Mouse (Mus musculus) cerebellum, adult 2 months (tissue): ENCODE measurements around the gene Klc1.

Experiments used
- CTCF ChIP-seq: fragments of 200-500 bp; IDR thresholded peaks from 2 replicates; pipeline ENCODE4 v1.5.1; 2011; ENCODE audit warnings: low read depth, mild to moderate bottlenecking, control low read depth, low read length, moderate library complexity, borderline replicate concordance; ENCODE audit not compliant: insufficient read depth
- POLR2A ChIP-seq: fragments of 200-500 bp; IDR thresholded peaks from 2 replicates; pipeline ENCODE4 v1.6.1; 2011; ENCODE audit warnings: low read length, control low read depth, borderline replicate concordance; ENCODE audit not compliant: insufficient read depth

- TF ChIP-seq CTCF: no peak
- no peak for TF ChIP-seq POLR2A
Observed at GRCm38 (mm10) chr12:111785174-111785573, 26.5 kb downstream of the Klc1 start.
